In the genomic region with DNA sequence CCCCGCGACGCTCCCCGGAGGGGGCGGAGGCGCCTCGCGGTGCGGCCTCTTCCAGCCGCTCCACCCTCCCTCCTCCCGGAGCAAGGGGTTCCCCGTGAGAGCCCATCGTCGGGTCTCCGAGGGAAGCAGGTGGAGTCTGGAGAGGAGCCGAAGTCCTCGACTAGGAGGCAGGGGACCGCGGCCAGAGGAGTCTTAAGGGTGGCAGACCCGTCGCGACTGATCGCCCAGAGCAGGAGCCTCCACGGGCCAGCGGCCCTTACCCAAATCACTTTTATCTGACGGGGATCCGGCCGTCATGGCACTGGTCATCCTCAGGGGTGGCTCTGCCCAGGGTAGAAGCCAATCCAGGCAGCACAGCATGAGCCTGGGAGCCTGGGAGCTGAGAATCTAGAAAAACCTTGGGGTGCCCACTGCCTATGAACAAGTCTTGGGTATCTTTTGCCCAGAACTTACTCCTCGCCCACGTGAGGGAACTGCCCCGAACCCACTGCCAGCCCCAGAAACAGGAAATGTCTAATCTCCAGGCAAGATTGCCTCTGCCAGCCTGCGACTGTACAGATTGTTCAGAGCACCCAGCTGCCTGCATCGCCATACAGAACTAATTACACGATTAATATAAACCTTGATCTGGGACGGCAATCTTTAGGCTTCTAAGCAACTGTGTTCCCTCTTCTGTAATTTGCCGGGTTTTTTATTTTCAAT, we compare ENCODE assay signal across 8 mouse cellular contexts. TPM values are rescaled to one million over a fixed set of nuclear protein-coding genes. Genes with fewer than 3 reads are reported as not detected.
A peak's percentile ranks its signal among the peaks of the same experiment; 100 is the strongest.
DNase-seq lines count a peak whose midpoint lies in the region; ATAC-seq and TF ChIP-seq lines count a peak whose summit lies in the region.

No protein-coding gene starts in this region.

- TF ChIP-seq POLR2A in lung, adult 2 months (IDR thresholded peaks at IDR 0.05; ENCODE audit: borderline replicate concordance, extremely low read depth, low read depth, low read length): no peak
- no peak for TF ChIP-seq POLR2A in embryonic fibroblast, embryonic 13.5 days (IDR thresholded peaks at IDR 0.05; ENCODE audit: low read depth, low read length)

- H3K27ac ChIP-seq in embryonic fibroblast, embryonic 13.5 days (ENCODE audit: insufficient read depth, low read length): no peak overlapping the region
- no peak overlapping the region for H3K27ac ChIP-seq in hindbrain, embryonic 15.5 days (replicated peaks)

- TF ChIP-seq CTCF in lung, adult 2 months (IDR thresholded peaks at IDR 0.05; ENCODE audit: insufficient read depth, low read length): no peak
- TF ChIP-seq CTCF in embryonic fibroblast, embryonic 13.5 days (IDR thresholded peaks at IDR 0.05; ENCODE audit: borderline replicate concordance, insufficient read depth, low read length): no peak

- no peak overlapping the region for H3K9ac ChIP-seq in hindbrain, embryonic 15.5 days

- peak overlapping the region; percentile 75 for H3K4me2 ChIP-seq in hindbrain, embryonic 15.5 days

- no peaks in the 10 kb centered on the region for H3K36me3 ChIP-seq in hindbrain, embryonic 15.5 days

- H3K4me3 ChIP-seq in lung, adult 2 months (replicated peaks; ENCODE audit: extremely low read depth, low read depth, low read length): peak overlapping the region; percentile 5
- H3K4me3 ChIP-seq in embryonic fibroblast, embryonic 13.5 days (ENCODE audit: insufficient read depth, low read length): peak overlapping the region; percentile 24; the same call in 1 of the 2 replicates
- peak overlapping the region; percentile 43 for H3K4me3 ChIP-seq in hindbrain, embryonic 15.5 days

- WGBS in lung, adult 2 months: 27% methylated on average over 36 of the region's 36 CpGs
- WGBS in hindbrain, embryonic 15.5 days: 16% methylated on average over 32 of the region's 36 CpGs

- H3K9me3 ChIP-seq in hindbrain, embryonic 15.5 days: no peaks in the 10 kb centered on the region

- peaks cover 3% of the 10 kb centered on the region; the same call in 1 of the 2 replicates for H3K4me1 ChIP-seq in lung, adult 2 months (ENCODE audit: control insufficient read depth, insufficient read depth, low read length)
- H3K4me1 ChIP-seq in embryonic fibroblast, embryonic 13.5 days (ENCODE audit: control insufficient read depth, insufficient read depth, low read length): peaks cover 2% of the 10 kb centered on the region; the same call in 1 of the 2 replicates
- peaks cover 16% of the 10 kb centered on the region for H3K4me1 ChIP-seq in hindbrain, embryonic 15.5 days (replicated peaks)

- H3K27me3 ChIP-seq in hindbrain, embryonic 15.5 days: peaks cover 51% of the 10 kb centered on the region

- peak; percentile 29; the same call in 1 of the 2 replicates for ATAC-seq in hindbrain, embryonic 15.5 days (ENCODE audit: low FRiP score, low read depth)
- ATAC-seq in megakaryocyte-erythroid progenitor cell, adult 5-6 weeks (replicated peaks; ENCODE audit: low FRiP score, low TSS enrichment, poor library complexity, severe bottlenecking): peak; percentile 61; the same call in 1 of the 2 replicates
- ATAC-seq in activated CD4-positive, CD25-positive, alpha-beta regulatory T cell, adult 4 months: no peak

- peak; percentile 5 for DNase-seq in lung, adult 2 months
- no peak for DNase-seq in lung, postnatal 25 days (ENCODE audit: low spot score)
- DNase-seq in left cerebral cortex, adult 8-10 months (ENCODE audit: low spot score in 2 of 2): no peak
- no peak for DNase-seq in layer of hippocampus, postnatal 14 days (ENCODE audit: low spot score in 2 of 2)

RNA-seq across cellular contexts. Expression of gene Fgf16, which starts 1.1 kb away (rescaled TPM):
- polyA plus RNA-seq in lung, adult 2 months (2012; rRNA removed): 0.24 and 0.26 TPM in 2 replicates
- polyA plus RNA-seq in embryonic fibroblast, embryonic 13.5 days (2011; ENCODE audit: insufficient read length, low read depth, missing spikeins): 0.40 and 0.95 TPM in 2 replicates
- polyA plus RNA-seq in hindbrain, embryonic 15.5 days (2015; fragmentation: Nextera tagmentation; extraction: Ambion mirVana): 0.18 TPM in 1 of 2 replicates, not detected in the other
- total RNA-seq in megakaryocyte-erythroid progenitor cell, adult 5-6 weeks (2014; fragmentation: Nextera tagmentation): not detected in 2 replicates
- not detected in 2 replicates for total RNA-seq in megakaryocyte-erythroid progenitor cell, adult 5-6 weeks (2017)
- 1 to 10 TPM in 1 of 4 experiments, under 1 TPM in 3; 0.44 to 1.2 (median 0.53) TPM for total RNA-seq in left cerebral cortex, adult 8-10 months (2022)
- 1 to 10 TPM; 1.5 to 2.5 TPM for total RNA-seq in layer of hippocampus, postnatal 14 days (2021)
- polyA plus RNA-seq in activated CD4-positive, CD25-positive, alpha-beta regulatory T cell, adult 4 months (2017; shearing (Covaris generic)): under 1 TPM in 1 of 2 experiments, not detected in 1; 0.20 TPM
